Mouse (Mus musculus) forebrain, embryonic 13.5 days (tissue): ENCODE measurements around the gene Tmtc1. TPM values are rescaled to one million over a fixed set of nuclear protein-coding genes. Genes with fewer than 3 reads are reported as not detected.
A peak's percentile ranks its signal among the peaks of the same experiment; 100 is the strongest.

Experiments
- ATAC-seq: fragments of 200-750 bp; cut with Nextera tagmentation; 2 replicates; pipeline ENCODE4 v1.8.0; 2017
- H3K27ac ChIP-seq: fragments of 300-500 bp; sonication (generic); 2 replicates; pipeline ENCODE4 v1.5.1; 2015; ENCODE audit warnings: inconsistent platforms, mild to moderate bottlenecking, moderate library complexity
- H3K27me3 ChIP-seq: fragments of 300-500 bp; sonication (generic); 2 replicates; pipeline ENCODE4 v1.6.1; 2015; ENCODE audit warnings: mild to moderate bottlenecking, inconsistent platforms
- H3K36me3 ChIP-seq: fragments of 300-500 bp; sonication (generic); 2 replicates; pipeline ENCODE4 v1.6.1; 2015; ENCODE audit warnings: mild to moderate bottlenecking, inconsistent platforms; ENCODE audit not compliant: poor library complexity, severe bottlenecking
- H3K4me1 ChIP-seq: fragments of 300-500 bp; sonication (generic); 2 replicates; pipeline ENCODE4 v1.6.1; 2015; ENCODE audit warnings: inconsistent platforms
- H3K4me2 ChIP-seq: fragments of 300-500 bp; sonication (generic); 2 replicates; pipeline ENCODE4 v1.6.1; 2015; ENCODE audit warnings: inconsistent platforms, mild to moderate bottlenecking, moderate library complexity
- H3K4me3 ChIP-seq: fragments of 300-500 bp; sonication (generic); 2 replicates; pipeline ENCODE4 v1.5.1; 2015; ENCODE audit warnings: mild to moderate bottlenecking, inconsistent platforms
- H3K9ac ChIP-seq: fragments of 300-500 bp; sonication (generic); 2 replicates; pipeline ENCODE4 v1.6.1; 2015; ENCODE audit warnings: mild to moderate bottlenecking, inconsistent platforms
- H3K9me3 ChIP-seq: fragments of 300-500 bp; sonication (generic); replicated peaks from 2 replicates; pipeline ENCODE4 v1.6.1; 2016; ENCODE audit warnings: inconsistent platforms
- WGBS: fragments of 180-500 bp; shearing (Covaris S2); methylation state at CpG from one replicate; pipeline ENCODE4 v1.1.7; 2015; 5-methylcytosine and 5-hydroxymethylcytosine counted together
- polyA plus RNA-seq: library from polyadenylated mRNA; unstranded; fragments of >200 nt; fragmentation: Nextera tagmentation; extraction: Ambion mirVana; gene quantifications from 2 replicates; pipeline ENCODE4 v1.2.1, GENCODE M21; 2015

Tmtc1 gene
- polyA plus RNA-seq, 1 experiment from 2014 or later = 1.1 TPM

GRCm38 (mm10) chr6:148406792-148407490, 37.2 kb downstream of the Tmtc1 start:
- no peak overlapping the region for H3K9ac ChIP-seq
- H3K4me3 ChIP-seq = no peak overlapping the region
- no peak overlapping the region for H3K27ac ChIP-seq
- H3K4me2 ChIP-seq = no peak overlapping the region
- no peaks in the 10 kb centered on the region for H3K36me3 ChIP-seq
- WGBS = 78% methylated on average over 2 of the region's 2 CpGs
- peak; percentile 87; the same call in 1 of the 2 replicates for ATAC-seq
- no peaks in the 10 kb centered on the region; the same call in 1 of the 2 replicates for H3K4me1 ChIP-seq
- H3K27me3 ChIP-seq = no peaks in the 10 kb centered on the region
- no peaks in the 10 kb centered on the region for H3K9me3 ChIP-seq

GRCm38 (mm10) chr6:148405599-148405998, 38.6 kb downstream of the Tmtc1 start:
- no peaks in the 10 kb centered on the region for H3K27me3 ChIP-seq
- no peaks in the 10 kb centered on the region for H3K36me3 ChIP-seq
- H3K4me3 ChIP-seq = no peak overlapping the region
- H3K9ac ChIP-seq = no peak overlapping the region
- 83% methylated on average over 2 of the region's 2 CpGs for WGBS
- no peak overlapping the region for H3K27ac ChIP-seq
- no peak overlapping the region for H3K4me2 ChIP-seq
- ATAC-seq = no peak
- no peaks in the 10 kb centered on the region for H3K9me3 ChIP-seq
- no peaks in the 10 kb centered on the region; the same call in 1 of the 2 replicates for H3K4me1 ChIP-seq

- H3K4me2 ChIP-seq = no peak overlapping the region
- no peaks in the 10 kb centered on the region for H3K27me3 ChIP-seq
- no peaks in the 10 kb centered on the region for H3K36me3 ChIP-seq
- H3K4me3 ChIP-seq = no peak overlapping the region
- no peak overlapping the region for H3K9ac ChIP-seq
- 58% methylated on average over 1 of the region's 1 CpGs for WGBS
- H3K9me3 ChIP-seq = no peaks in the 10 kb centered on the region
- no peaks in the 10 kb centered on the region; the same call in 1 of the 2 replicates for H3K4me1 ChIP-seq
- H3K27ac ChIP-seq = no peak overlapping the region
- no peak for ATAC-seq
Observed at GRCm38 (mm10) chr6:148404500-148404899, 39.7 kb downstream of the Tmtc1 start.

- Histone ChIP-seq H3K27ac (no peak overlapping the region), H3K4me3 (no peak overlapping the region), H3K9me3 (no peaks in the 10 kb centered on the region), H3K4me1 (no peaks in the 10 kb centered on the region; the same call in 1 of the 2 replicates), H3K4me2 (no peak overlapping the region), H3K27me3 (no peaks in the 10 kb centered on the region), H3K36me3 (no peaks in the 10 kb centered on the region), H3K9ac (no peak overlapping the region)
- no peak for ATAC-seq
- 83% methylated on average over 3 of the region's 3 CpGs for whole genome bisulfite sequencing
Observed at GRCm38 (mm10) chr6:148403761-148404160, 40.4 kb downstream of the Tmtc1 start.

- Histone ChIP-seq H3K9ac (no peak overlapping the region), H3K27me3 (no peaks in the 10 kb centered on the region), H3K4me3 (no peak overlapping the region), H3K36me3 (no peaks in the 10 kb centered on the region), H3K9me3 (no peaks in the 10 kb centered on the region), H3K4me1 (no peaks in the 10 kb centered on the region), H3K4me2 (no peak overlapping the region), H3K27ac (no peak overlapping the region)
- no peak for ATAC-seq
- WGBS = 92% methylated on average over 6 of the region's 6 CpGs
Observed at GRCm38 (mm10) chr6:148401031-148401430, 43.2 kb downstream of the Tmtc1 start.

- no peak for ATAC-seq
- no peaks in the 10 kb centered on the region for H3K9me3 ChIP-seq
- no peak overlapping the region for H3K9ac ChIP-seq
- H3K27me3 ChIP-seq = no peaks in the 10 kb centered on the region
- 92% methylated on average over 2 of the region's 2 CpGs for WGBS
- no peaks in the 10 kb centered on the region for H3K4me1 ChIP-seq
- H3K4me3 ChIP-seq = no peak overlapping the region
- no peaks in the 10 kb centered on the region for H3K36me3 ChIP-seq
- H3K4me2 ChIP-seq = no peak overlapping the region
- H3K27ac ChIP-seq = no peak overlapping the region
Observed at GRCm38 (mm10) chr6:148399541-148399940, 44.6 kb downstream of the Tmtc1 start.

- Histone ChIP-seq H3K9me3 (no peaks in the 10 kb centered on the region), H3K4me2 (no peak overlapping the region), H3K36me3 (no peaks in the 10 kb centered on the region), H3K4me1 (no peaks in the 10 kb centered on the region), H3K4me3 (no peak overlapping the region), H3K27ac (no peak overlapping the region), H3K27me3 (no peaks in the 10 kb centered on the region), H3K9ac (no peak overlapping the region)
- WGBS = 96% methylated on average over 2 of the region's 2 CpGs
- ATAC-seq = no peak
Observed at GRCm38 (mm10) chr6:148398888-148399287, 45.3 kb downstream of the Tmtc1 start.

- Histone ChIP-seq H3K9me3 (no peaks in the 10 kb centered on the region), H3K36me3 (no peaks in the 10 kb centered on the region), H3K27ac (no peak overlapping the region), H3K4me3 (no peak overlapping the region), H3K9ac (no peak overlapping the region), H3K4me1 (peaks cover 14% of the 10 kb centered on the region), H3K27me3 (no peaks in the 10 kb centered on the region), H3K4me2 (no peak overlapping the region)
- WGBS = 77% methylated on average over 5 of the region's 5 CpGs
- ATAC-seq = no peak
Observed at GRCm38 (mm10) chr6:148397270-148397669, 46.9 kb downstream of the Tmtc1 start.

- Histone ChIP-seq H3K4me3 (no peak overlapping the region), H3K9me3 (no peaks in the 10 kb centered on the region), H3K27me3 (no peaks in the 10 kb centered on the region), H3K4me1 (peaks cover 33% of the 10 kb centered on the region), H3K27ac (no peak overlapping the region), H3K36me3 (no peaks in the 10 kb centered on the region), H3K9ac (no peak overlapping the region), H3K4me2 (no peak overlapping the region)
- no peak for ATAC-seq
- 94% methylated on average over 3 of the region's 3 CpGs for WGBS
Observed at GRCm38 (mm10) chr6:148395272-148395671, 48.9 kb downstream of the Tmtc1 start.

- Histone ChIP-seq H3K4me1 (peaks cover 33% of the 10 kb centered on the region), H3K27me3 (no peaks in the 10 kb centered on the region), H3K4me3 (no peak overlapping the region), H3K9ac (no peak overlapping the region), H3K36me3 (no peaks in the 10 kb centered on the region), H3K27ac (no peak overlapping the region), H3K4me2 (no peak overlapping the region), H3K9me3 (no peaks in the 10 kb centered on the region)
- 87% methylated on average over 3 of the region's 3 CpGs for WGBS
- ATAC-seq = no peak
Observed at GRCm38 (mm10) chr6:148394294-148394693, 49.9 kb downstream of the Tmtc1 start.

- Histone ChIP-seq H3K4me1 (peaks cover 33% of the 10 kb centered on the region), H3K4me3 (no peak overlapping the region), H3K36me3 (no peaks in the 10 kb centered on the region), H3K27ac (peak overlapping the region; percentile 74), H3K9ac (peak overlapping the region; percentile 34; the same call in 1 of the 2 replicates), H3K4me2 (peak overlapping the region; percentile 35), H3K27me3 (no peaks in the 10 kb centered on the region), H3K9me3 (no peaks in the 10 kb centered on the region)
- WGBS = 3% methylated on average over 10 of the region's 10 CpGs
- peak; percentile 85 for ATAC-seq
Observed at GRCm38 (mm10) chr6:148392147-148392546, 52.0 kb downstream of the Tmtc1 start.

GRCm38 (mm10) chr6:148391286-148391685, 52.9 kb downstream of the Tmtc1 start:
- Histone ChIP-seq H3K27ac (peak overlapping the region; percentile 74), H3K9ac (no peak overlapping the region), H3K9me3 (no peaks in the 10 kb centered on the region), H3K4me2 (no peak overlapping the region), H3K27me3 (no peaks in the 10 kb centered on the region), H3K36me3 (no peaks in the 10 kb centered on the region), H3K4me1 (peaks cover 33% of the 10 kb centered on the region), H3K4me3 (no peak overlapping the region)
- ATAC-seq = no peak
- WGBS = 78% methylated on average over 7 of the region's 7 CpGs
